Mouse (Mus musculus) CH12.LX (cell line): ENCODE measurements around the gene Cpne9. TPM values are rescaled to one million over a fixed set of nuclear protein-coding genes. Genes with fewer than 3 reads are reported as not detected.

ENCODE experiments used
- DNase-seq: peaks from one replicate; pipeline ENCODE4 v3.0.0-alpha.2; 2013; ENCODE audit errors: extremely low read depth
- H3K27ac ChIP-seq: 2 replicates; pipeline ENCODE4 v1.5.1; 2012; ENCODE audit warnings: low read depth, mild to moderate bottlenecking, control low read depth, moderate library complexity; ENCODE audit not compliant: insufficient read depth
- H3K27me3 ChIP-seq: replicated peaks from 2 replicates; pipeline ENCODE3; 2012; ENCODE audit warnings: inconsistent platforms
- H3K36me3 ChIP-seq, 2 experiments: replicated peaks in 1 of 2; 2 replicates each; pipeline versions ENCODE3 to v1.6.1; 2012; ENCODE audit warnings: inconsistent platforms in 1 of 2, low read length in 1 of 2, mild to moderate bottlenecking in 1 of 2, mixed read lengths in 1 of 2, moderate library complexity in 1 of 2; ENCODE audit not compliant: control insufficient read depth in 1 of 2, insufficient read depth in 1 of 2
- H3K4me1 ChIP-seq, 2 experiments: 2 replicates each; pipeline ENCODE4 v1.6.1; 2012; ENCODE audit warnings: inconsistent platforms in 1 of 2, moderate library complexity in 1 of 2; ENCODE audit not compliant: insufficient read depth in 2 of 2, control insufficient read depth in 1 of 2
- H3K4me2 ChIP-seq: 2 replicates; pipeline ENCODE4 v1.6.1; 2012; ENCODE audit warnings: low read depth, mild to moderate bottlenecking, control low read depth; ENCODE audit not compliant: poor library complexity, insufficient read depth, severe bottlenecking
- H3K4me3 ChIP-seq, 3 experiments: fragments of 150-350 bp in 1 of 3; sonication (generic) in 1 of 3; replicated peaks in 1 of 3; 2 replicates each; pipeline versions ENCODE3 to v1.5.1; 2011 to 2012; ENCODE audit warnings: low read depth in 2 of 3, low read length in 2 of 3, mild to moderate bottlenecking in 2 of 3, moderate library complexity in 2 of 3, control low read depth in 1 of 3, improper control_type of control experiment in 1 of 3, inconsistent platforms in 1 of 3, mixed read lengths in 1 of 3; ENCODE audit not compliant: poor library complexity in 1 of 3
- H3K79me2 ChIP-seq: replicated peaks from 2 replicates; pipeline ENCODE4 v1.6.1; 2012; ENCODE audit warnings: mild to moderate bottlenecking, moderate library complexity; ENCODE audit not compliant: control insufficient read depth, poor library complexity, insufficient read depth, severe bottlenecking; ENCODE audit errors: extremely low read depth
- H3K9ac ChIP-seq: 2 replicates; pipeline ENCODE4 v1.6.1; 2012; ENCODE audit warnings: low read depth, mild to moderate bottlenecking, control low read depth, moderate library complexity; ENCODE audit not compliant: insufficient read depth
- H3K9me3 ChIP-seq: replicated peaks from 2 replicates; pipeline ENCODE3; 2012; ENCODE audit warnings: low read length, inconsistent platforms, mixed read lengths
- BHLHE40 ChIP-seq: IDR thresholded peaks from 2 replicates; pipeline ENCODE4 v1.6.1; 2011; ENCODE audit warnings: mild to moderate bottlenecking, low read depth, low read length, improper control_type of control experiment
- CHD1 ChIP-seq: IDR thresholded peaks from 2 replicates; pipeline ENCODE4 v1.6.1; 2012; ENCODE audit warnings: low read depth, low read length, improper control_type of control experiment, inconsistent platforms
- CHD2 ChIP-seq: IDR thresholded peaks from 2 replicates; pipeline ENCODE4 v1.6.1; 2011; ENCODE audit warnings: low read length, improper control_type of control experiment
- CTCF ChIP-seq, 2 experiments: IDR thresholded peaks in 1 of 2; conservative IDR thresholded peaks in 1 of 2; 2 replicates each; pipeline ENCODE4 v1.5.1; 2011 to 2012; ENCODE audit warnings: low read depth in 2 of 2, low read length in 2 of 2, improper control_type of control experiment in 1 of 2, inconsistent platforms in 1 of 2, mild to moderate bottlenecking in 1 of 2, moderate library complexity in 1 of 2
- E2F4 ChIP-seq: IDR thresholded peaks from 2 replicates; pipeline ENCODE4 v1.6.1; 2011; ENCODE audit warnings: low read depth, low read length, improper control_type of control experiment; ENCODE audit not compliant: insufficient replicate concordance
- ELF1 ChIP-seq: IDR thresholded peaks from 2 replicates; pipeline ENCODE4 v1.6.1; 2014; ENCODE audit warnings: low read depth, mild to moderate bottlenecking, inconsistent platforms, low read length, improper control_type of control experiment
- EP300 ChIP-seq: IDR thresholded peaks from 2 replicates; pipeline ENCODE4 v1.6.1; 2011; ENCODE audit warnings: low read length, improper control_type of control experiment
- ETS1 ChIP-seq: conservative IDR thresholded peaks from 2 replicates; pipeline ENCODE4 v1.6.1; 2012; ENCODE audit warnings: low read depth, mild to moderate bottlenecking, inconsistent platforms, low read length, improper control_type of control experiment, moderate library complexity
- GABPA ChIP-seq: IDR thresholded peaks from 2 replicates; pipeline ENCODE4 v1.6.1; 2012; ENCODE audit warnings: low read depth, low read length, improper control_type of control experiment, inconsistent platforms; ENCODE audit not compliant: insufficient replicate concordance
- HCFC1 ChIP-seq: IDR thresholded peaks from 2 replicates; pipeline ENCODE4 v1.6.1; 2012; ENCODE audit warnings: low read depth, mild to moderate bottlenecking, inconsistent platforms, low read length, improper control_type of control experiment
- IRF4 ChIP-seq: IDR thresholded peaks from 2 replicates; pipeline ENCODE4 v1.6.1; 2014; ENCODE audit warnings: low read depth, mild to moderate bottlenecking, inconsistent platforms, low read length, improper control_type of control experiment
- JUN ChIP-seq: IDR thresholded peaks from 2 replicates; pipeline ENCODE4 v1.6.1; 2011; ENCODE audit warnings: low read depth, mild to moderate bottlenecking, low read length, improper control_type of control experiment, moderate library complexity; ENCODE audit not compliant: insufficient read depth
- JUND ChIP-seq: conservative IDR thresholded peaks from 2 replicates; pipeline ENCODE4 v1.6.1; 2011; ENCODE audit warnings: low read depth, low read length, improper control_type of control experiment
- KAT2A ChIP-seq: IDR thresholded peaks from 2 replicates; pipeline ENCODE4 v1.6.1; 2012; ENCODE audit warnings: low read length, improper control_type of control experiment, inconsistent platforms; ENCODE audit not compliant: insufficient replicate concordance
- MAFK ChIP-seq: IDR thresholded peaks from 2 replicates; pipeline ENCODE4 v1.6.1; 2011; ENCODE audit warnings: low read length, improper control_type of control experiment; ENCODE audit not compliant: insufficient replicate concordance
- MAX ChIP-seq: IDR thresholded peaks from 2 replicates; pipeline ENCODE4 v1.6.1; 2011; ENCODE audit warnings: low read length, improper control_type of control experiment
- MAZ ChIP-seq: IDR thresholded peaks from 2 replicates; pipeline ENCODE4 v1.6.1; 2012; ENCODE audit warnings: low read depth, mild to moderate bottlenecking, inconsistent platforms, low read length, improper control_type of control experiment, moderate library complexity
- MEF2A ChIP-seq: IDR thresholded peaks from 2 replicates; pipeline ENCODE4 v1.6.1; 2014; ENCODE audit warnings: low read depth, mild to moderate bottlenecking, inconsistent platforms, low read length, improper control_type of control experiment, borderline replicate concordance
- MXI1 ChIP-seq: IDR thresholded peaks from 2 replicates; pipeline ENCODE4 v1.6.1; 2011; ENCODE audit warnings: mild to moderate bottlenecking, low read depth, low read length, improper control_type of control experiment
- MYC ChIP-seq: IDR thresholded peaks from 2 replicates; pipeline ENCODE4 v1.6.1; 2011; ENCODE audit warnings: low read depth, mild to moderate bottlenecking, improper control_type of control experiment, low read length
- NELFE ChIP-seq: IDR thresholded peaks from 2 replicates; pipeline ENCODE4 v1.6.1; 2011; ENCODE audit warnings: low read depth, low read length, improper control_type of control experiment
- NRF1 ChIP-seq: IDR thresholded peaks from 2 replicates; pipeline ENCODE4 v1.6.1; 2014; ENCODE audit warnings: low read depth, mild to moderate bottlenecking, inconsistent platforms, low read length, improper control_type of control experiment, moderate library complexity
- PAX5 ChIP-seq: IDR thresholded peaks from 2 replicates; pipeline ENCODE4 v1.6.1; 2012; ENCODE audit warnings: low read length, inconsistent platforms, mixed read lengths
- POLR2A ChIP-seq: IDR thresholded peaks from 2 replicates; pipeline ENCODE4 v1.6.1; 2011; ENCODE audit warnings: low read depth, mild to moderate bottlenecking, improper control_type of control experiment, low read length
- POLR2AphosphoS2 ChIP-seq: IDR thresholded peaks from 2 replicates; pipeline ENCODE4 v1.6.1; 2011; ENCODE audit warnings: low read depth, low read length, improper control_type of control experiment
- RAD21 ChIP-seq: IDR thresholded peaks from 2 replicates; pipeline ENCODE4 v1.6.1; 2011; ENCODE audit warnings: low read depth, mild to moderate bottlenecking, low read length, improper control_type of control experiment, moderate library complexity
- RCOR1 ChIP-seq: conservative IDR thresholded peaks from 2 replicates; pipeline ENCODE4 v1.6.1; 2012; ENCODE audit warnings: low read depth, mild to moderate bottlenecking, inconsistent platforms, low read length, improper control_type of control experiment
- SIN3A ChIP-seq: IDR thresholded peaks from 2 replicates; pipeline ENCODE4 v1.6.1; 2012; ENCODE audit warnings: low read length, improper control_type of control experiment, inconsistent platforms
- SMC3 ChIP-seq: IDR thresholded peaks from 2 replicates; pipeline ENCODE4 v1.6.1; 2011; ENCODE audit warnings: low read depth, low read length, improper control_type of control experiment
- TBP ChIP-seq: conservative IDR thresholded peaks from 2 replicates; pipeline ENCODE4 v1.6.1; 2011; ENCODE audit warnings: low read depth, low read length, improper control_type of control experiment
- TCF12 ChIP-seq: IDR thresholded peaks from 2 replicates; pipeline ENCODE4 v1.6.1; 2014; ENCODE audit warnings: low read depth, mild to moderate bottlenecking, inconsistent platforms, low read length, improper control_type of control experiment
- UBTF ChIP-seq: IDR thresholded peaks from 2 replicates; pipeline ENCODE4 v1.6.1; 2012; ENCODE audit warnings: low read depth, mild to moderate bottlenecking, inconsistent platforms, low read length, improper control_type of control experiment, moderate library complexity
- USF1 ChIP-seq: IDR thresholded peaks from 2 replicates; pipeline ENCODE4 v1.6.1; 2014; ENCODE audit warnings: low read depth, mild to moderate bottlenecking, inconsistent platforms, low read length, improper control_type of control experiment
- USF2 ChIP-seq: conservative IDR thresholded peaks from 2 replicates; pipeline ENCODE4 v1.6.1; 2011; ENCODE audit warnings: low read depth, low read length, improper control_type of control experiment
- ZC3H11A ChIP-seq: IDR thresholded peaks from 2 replicates; pipeline ENCODE4 v1.6.1; 2012; ENCODE audit warnings: low read depth, mild to moderate bottlenecking, inconsistent platforms, low read length, improper control_type of control experiment
- ZKSCAN1 ChIP-seq: IDR thresholded peaks from 2 replicates; pipeline ENCODE4 v1.6.1; 2012; ENCODE audit warnings: low read depth, inconsistent platforms, low read length, improper control_type of control experiment, borderline replicate concordance
- ZMIZ1 ChIP-seq: IDR thresholded peaks from 2 replicates; pipeline ENCODE4 v1.6.1; 2012; ENCODE audit warnings: low read depth, mild to moderate bottlenecking, inconsistent platforms, low read length, improper control_type of control experiment
- ZNF384 ChIP-seq: IDR thresholded peaks from 2 replicates; pipeline ENCODE4 v1.6.1; 2012; ENCODE audit warnings: low read depth, low read length, improper control_type of control experiment, inconsistent platforms
- dilution Hi-C: fragments of 300-500 bp; cut with MboI; formaldehyde crosslinking; loops from 2 replicates; pipeline ENCODE4 v1.14.3; 2020; ENCODE audit warnings: low sequenced_read_pairs; ENCODE audit not compliant: extremely low pct_unique_long_range_greater_than_20kb, extremely low pct_ligation_motif_present
- in situ Hi-C: fragments of 300-500 bp; cut with MboI; formaldehyde crosslinking; loops from 3 replicates; pipeline ENCODE4 v1.14.3; 2019; ENCODE audit warnings: low sequenced_read_pairs, low pct_ligation_motif_present, low pct_unique_long_range_greater_than_20kb, mixed read lengths
- polyA plus RNA-seq: library from polyadenylated mRNA; unstranded; fragments of >175 nt; gene quantifications from 2 replicates; pipeline ENCODE4 v1.2.1, GENCODE M21; 2012; ENCODE audit warnings: low read depth; ENCODE audit not compliant: insufficient read length
- total RNA-seq, 2 experiments: library from RNA; depleted of rRNA; stranded (reverse); fragments of 300-350 nt in 1 of 2; fragments of >200 nt in 1 of 2; gene quantifications; 2 replicates each; pipeline ENCODE4 v1.2.3; 2012 to 2014

Gene Cpne9
- total and polyA plus RNA-seq, 3 experiments: 0.19 to 0.27 (median 0.25) TPM

DNA sequence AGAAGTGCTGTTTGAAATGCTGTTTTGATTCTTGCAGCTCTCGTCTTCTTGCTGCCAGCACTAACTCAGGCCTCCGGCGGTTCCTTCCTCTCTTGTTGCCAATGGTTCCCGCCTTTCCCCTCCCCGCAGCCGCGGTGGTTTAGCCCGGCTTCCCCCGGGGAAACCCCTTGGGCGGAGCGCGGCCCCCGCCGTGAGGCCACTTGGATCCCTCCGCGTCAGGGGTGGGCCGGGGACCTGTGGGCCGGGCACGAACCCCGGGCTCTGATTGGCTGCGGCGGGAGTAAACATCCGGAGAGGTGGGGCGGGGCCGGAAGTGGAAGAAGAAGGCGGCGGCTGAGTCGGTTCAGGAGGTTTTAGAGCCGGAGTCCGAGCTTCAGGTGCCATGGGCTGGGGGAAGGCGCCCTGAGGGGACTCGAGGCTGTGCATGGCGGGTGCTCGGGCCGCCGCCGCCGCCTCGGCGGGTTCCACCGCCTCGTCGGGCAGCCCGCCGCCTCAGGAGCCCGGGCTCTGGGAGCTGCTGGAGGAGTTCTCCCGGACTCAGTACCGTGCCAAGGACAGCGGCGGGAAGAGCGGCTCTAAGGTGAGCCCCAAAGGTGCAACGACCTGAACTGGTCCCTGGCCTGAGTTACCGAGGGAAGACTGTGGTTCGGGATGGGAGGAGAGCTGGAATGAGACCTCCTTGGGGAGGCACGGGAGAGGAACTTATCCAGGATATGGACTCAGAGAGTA, 44.4 kb upstream of the Cpne9 start, which contains the start of gene Mtmr14:
TSS of gene Mtmr14 (plus strand) at position 302 of the 729 bp plus-strand sequence.
- Histone ChIP-seq H3K36me3 (peaks cover 15 to 33% of the 10 kb centered on the region in 2 experiments), H3K4me2 (peak within 1 kb of the TSS; percentile 83), H3K9ac (peak within 1 kb of the TSS; percentile 67), H3K4me1 (peaks cover 6 to 59% of the 10 kb centered on the region in 2 experiments; a peak in 3 of 4 replicates), H3K79me2 (peaks cover 24% of the 10 kb centered on the region), H3K27me3 (no peaks in the 10 kb centered on the region), H3K9me3 (no peaks in the 10 kb centered on the region), H3K27ac (peak within 1 kb of the TSS; percentile 55; the same call in 1 of the 2 replicates), H3K4me3 (peak within 1 kb of the TSS; percentile 83 to 97 (median 95))
- in situ Hi-C loops: loop anchor here (5.0 kb wide), 1 partner anchor 65 kb away; no protein-coding TSS in a partner anchor
- dilution Hi-C loops: no loop called here
- peak; percentile 97 for DNase-seq
- TF ChIP-seq SMC3 (peak; percentile 25), CTCF (conservative IDR thresholded peaks at IDR 0.05 in 1 of 2, IDR thresholded peaks at IDR 0.05 in 1 of 2; ENCODE audit: low read depth in 2 of 2, low read length in 2 of 2) (no peak), ELF1 (peak; percentile 85), NRF1 (peak; percentile 50), RCOR1 (no peak), MEF2A (peak; percentile 83), CHD2 (peak; percentile 86), JUND (no peak), TBP (0 out of 2 replicates have a peak, but pooled peaks have one; percentile 1), HCFC1 (peak; percentile 84), ZMIZ1 (peak; percentile 54; the same call in 1 of the 2 replicates), POLR2A (peak; percentile 60), USF2 (no peak), PAX5 (no peak), E2F4 (peak; percentile 90; the same call in 1 of the 2 replicates), EP300 (0 out of 2 replicates have a peak, but pooled peaks have one; percentile 31), ETS1 (peak; percentile 73), ZNF384 (no peak), USF1 (no peak), TCF12 (peak; percentile 84), MAX (peak; percentile 70), MAZ (peak; percentile 91), CHD1 (peak; percentile 99), POLR2AphosphoS2 (0 out of 2 replicates have a peak, but pooled peaks have one; percentile 42), UBTF (0 out of 2 replicates have a peak, but pooled peaks have one; percentile 71), MXI1 (peak; percentile 77; the same call in 1 of the 2 replicates), IRF4 (peak; percentile 70), ZKSCAN1 (no peak), GABPA (no peak), SIN3A (peak; percentile 98), MAFK (no peak), ZC3H11A (no peak), BHLHE40 (0 out of 2 replicates have a peak, but pooled peaks have one; percentile 32), KAT2A (peak; percentile 75; the same call in 1 of the 2 replicates), MYC (no peak), NELFE (peak; percentile 73), RAD21 (no peak; the same call in 1 of the 2 replicates), JUN (no peak)
